Mouse (Mus musculus) telencephalon, adult 2 months (tissue): Measurements from ENCODE around the gene Spsb1.

ENCODE experiments used
- DNase-seq: peaks from one replicate; pipeline ENCODE4 v3.0.0-alpha.2; 2011; ENCODE audit warnings: low read depth, low spot score

Gene Spsb1

DNA sequence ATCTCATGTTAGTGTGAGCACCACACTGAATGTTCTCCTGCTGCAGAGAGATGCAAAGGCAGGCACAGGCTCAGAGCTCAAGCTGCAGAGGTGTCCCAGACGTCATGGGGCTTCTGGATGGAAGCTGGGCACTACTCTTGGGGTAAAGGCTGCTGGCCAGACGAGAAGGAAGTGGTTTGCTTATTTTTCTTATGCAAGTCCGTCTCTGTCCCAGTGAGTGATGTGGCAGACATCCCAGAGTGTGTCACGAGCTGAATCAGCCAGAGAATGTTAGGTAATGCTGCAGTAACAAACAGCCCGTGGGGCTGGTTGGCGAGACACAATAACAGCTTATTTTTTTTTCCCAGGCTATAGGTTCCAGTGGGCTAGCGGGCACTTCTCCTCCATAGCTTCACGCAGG, 96.3 kb downstream of the Spsb1 start:
- no peak for DNase-seq

DNA sequence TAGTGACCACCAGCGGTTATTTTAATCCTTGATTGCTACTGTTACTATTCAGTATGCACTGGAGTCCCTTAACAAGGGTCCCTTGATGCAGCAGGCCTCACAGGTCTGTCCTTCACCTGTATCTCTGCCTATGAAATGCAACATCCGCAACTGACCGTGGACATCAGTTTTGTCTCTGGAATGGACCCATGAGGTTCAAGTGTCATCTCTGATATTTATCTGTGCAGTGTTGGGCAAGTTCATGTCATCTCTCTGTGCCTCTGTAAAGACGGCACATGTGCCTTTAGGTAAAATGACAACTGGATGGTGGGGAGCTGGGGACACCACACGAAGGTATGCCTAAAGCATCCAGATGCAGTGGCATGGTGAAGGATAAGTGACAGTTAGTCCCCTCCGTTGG, 96.7 kb downstream of the Spsb1 start:
- DNase-seq: no peak

DNA sequence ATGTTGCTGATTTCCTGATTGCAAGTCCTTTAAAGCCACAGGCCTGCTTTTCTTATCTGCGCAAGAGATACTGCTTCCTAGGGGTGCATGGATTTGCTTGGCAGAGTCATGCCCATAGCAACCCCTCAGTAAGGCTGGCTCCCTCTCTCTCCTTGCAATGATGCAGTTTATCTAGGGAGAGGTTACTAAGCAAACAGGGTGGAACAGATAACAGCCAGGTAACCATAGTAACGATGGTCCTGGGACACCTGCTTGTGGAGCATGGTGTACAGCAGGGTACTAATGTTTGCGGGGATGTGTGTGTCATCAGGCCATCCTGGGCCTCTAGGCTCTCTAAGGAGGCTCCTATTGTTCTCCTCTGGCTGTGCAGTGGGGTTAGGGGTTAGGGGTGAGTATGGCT, 97.2 kb downstream of the Spsb1 start:
- DNase-seq: no peak

DNA sequence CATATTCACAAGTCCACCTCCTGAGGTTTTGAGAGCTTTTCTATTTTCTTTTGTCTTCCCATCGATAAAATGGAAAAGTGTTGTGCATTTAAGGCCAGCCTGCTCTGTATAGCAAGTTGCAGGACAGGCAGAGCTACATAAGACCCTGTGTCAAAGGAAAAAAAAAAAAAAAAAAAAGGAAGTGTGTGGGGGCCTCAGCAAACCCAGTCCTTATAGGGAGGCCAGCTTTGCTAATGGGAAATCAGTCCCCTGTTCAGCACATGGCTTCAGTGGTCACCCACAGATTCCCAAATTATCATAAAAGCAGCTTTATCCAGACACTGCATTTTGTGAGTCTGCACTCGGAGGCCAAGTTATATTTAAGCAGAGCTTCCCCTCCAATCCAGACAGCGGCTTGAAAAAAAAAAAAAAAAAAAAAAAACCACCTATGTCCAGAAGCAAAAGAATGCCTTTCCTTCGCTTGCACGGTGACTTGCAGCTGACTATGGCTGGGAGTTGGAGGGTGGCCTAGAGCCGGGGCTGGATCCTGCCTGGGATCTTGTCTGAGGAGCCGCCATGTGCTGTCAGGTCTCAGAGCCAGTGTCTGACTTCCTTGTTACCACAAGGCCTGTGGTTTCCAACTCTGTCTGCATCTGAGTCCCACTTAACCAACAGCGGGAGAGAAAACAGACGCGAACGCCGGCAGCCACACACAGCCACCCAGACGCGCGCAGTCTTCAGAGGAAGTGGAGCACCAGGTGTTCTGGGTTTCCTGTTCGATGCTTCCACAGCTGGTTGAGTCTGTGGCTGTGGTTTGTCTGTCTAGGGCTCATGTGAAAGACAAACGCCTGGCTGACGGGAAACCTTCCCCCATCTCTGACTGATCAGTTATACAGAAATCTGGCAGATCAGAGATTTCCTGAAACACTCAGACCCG, 98.7 kb downstream of the Spsb1 start:
- no peak for DNase-seq

DNA sequence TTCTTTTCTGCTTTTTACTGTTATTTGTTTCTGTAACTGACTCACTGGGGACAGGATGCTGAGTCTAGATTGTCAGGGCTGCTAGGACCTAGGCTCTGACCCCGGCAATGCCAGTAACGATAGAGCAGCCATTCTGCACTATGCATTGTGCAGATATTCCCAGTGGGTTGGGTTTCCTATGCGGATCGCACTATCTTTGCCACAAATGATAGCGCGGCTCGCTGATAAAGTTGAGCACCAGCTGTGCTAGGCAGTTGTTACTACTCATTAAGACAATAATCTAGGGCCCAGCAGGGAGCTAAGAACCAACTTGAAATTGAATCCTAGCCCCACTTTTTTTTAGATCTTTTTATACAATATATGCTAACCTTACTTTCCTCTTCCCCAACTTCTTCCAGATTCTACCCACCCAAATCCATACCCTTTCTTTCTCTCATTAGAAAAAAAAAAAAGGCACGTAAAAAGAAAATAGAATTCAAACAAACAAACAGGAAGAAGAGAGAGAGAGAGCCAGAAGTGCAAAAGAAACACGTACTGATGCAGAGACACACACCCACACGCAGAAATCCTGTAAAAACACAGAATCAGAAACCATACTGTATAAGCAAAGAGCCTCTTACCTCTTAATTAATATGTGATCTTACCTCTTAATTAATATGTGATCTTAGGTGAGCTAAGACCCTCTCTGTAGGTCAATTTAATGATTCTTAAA, 99.5 kb downstream of the Spsb1 start:
- no peak for DNase-seq

DNA sequence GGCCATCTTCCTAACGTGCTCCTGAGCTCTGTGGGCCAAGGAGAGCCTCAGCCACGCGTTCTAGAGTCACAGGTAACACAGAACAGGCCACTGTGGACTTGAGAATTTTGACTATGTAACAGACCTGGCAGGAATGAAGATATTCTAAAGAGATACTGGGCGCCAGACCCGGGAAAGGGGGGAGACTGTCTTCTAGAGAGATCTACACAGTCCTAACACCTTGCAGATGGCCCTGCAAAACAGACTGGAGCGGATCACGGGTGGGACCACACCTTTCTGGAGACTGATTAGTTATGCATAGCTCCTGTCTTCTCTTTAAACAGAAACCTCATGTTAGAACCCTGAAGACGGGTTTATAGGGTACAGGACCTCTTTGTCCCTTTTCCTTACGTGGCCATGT, 100.1 kb downstream of the Spsb1 start:
- DNase-seq: no peak

DNA sequence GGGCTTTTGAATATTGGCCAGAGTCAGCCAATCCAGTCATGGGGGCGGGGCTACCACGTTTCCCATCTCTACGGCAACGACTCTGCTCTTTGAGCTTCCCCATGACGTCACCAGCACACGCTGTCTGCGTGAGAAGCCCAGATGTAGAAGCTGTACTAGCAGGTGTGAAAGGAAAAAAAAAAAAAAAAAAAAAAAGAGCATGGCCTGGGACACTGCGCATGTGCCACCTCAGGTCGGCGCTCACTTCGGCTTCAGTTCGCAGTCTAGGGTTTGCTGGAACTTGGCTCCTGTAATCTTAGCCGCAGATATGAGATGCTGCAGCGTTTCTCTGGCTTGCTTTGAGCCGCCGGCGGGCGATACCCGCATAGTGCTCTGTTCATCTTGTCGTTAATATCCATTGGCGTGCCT, 100.5 kb downstream of the Spsb1 start:
- DNase-seq: no peak

DNA sequence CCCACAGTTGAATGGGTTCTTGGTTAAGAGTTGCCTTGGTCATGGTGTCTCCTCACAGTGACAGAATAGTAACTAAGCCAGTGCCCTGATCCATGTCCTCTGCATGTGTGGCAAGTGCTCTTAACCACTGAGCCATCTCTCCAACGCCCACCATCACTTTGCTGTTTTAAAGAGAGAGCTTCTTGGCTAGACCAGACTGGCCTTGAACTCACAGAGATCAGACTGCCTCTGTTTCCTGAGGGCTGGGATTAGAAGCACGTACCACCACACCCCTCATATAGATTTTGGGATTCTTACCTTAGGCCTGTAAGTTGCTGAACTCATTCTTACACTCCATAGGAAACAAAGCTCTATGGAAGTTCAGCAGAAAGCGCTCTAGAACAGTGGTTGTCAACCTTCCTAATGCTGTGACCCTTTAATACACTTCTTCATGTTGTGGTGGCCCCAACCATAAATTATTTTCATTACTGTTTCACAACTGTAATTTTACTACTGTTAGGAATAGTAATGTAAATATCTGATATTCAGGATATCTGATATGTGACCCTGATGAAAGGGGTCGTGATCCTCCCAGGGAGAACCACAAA, 101.1 kb downstream of the Spsb1 start:
- DNase-seq: no peak

DNA sequence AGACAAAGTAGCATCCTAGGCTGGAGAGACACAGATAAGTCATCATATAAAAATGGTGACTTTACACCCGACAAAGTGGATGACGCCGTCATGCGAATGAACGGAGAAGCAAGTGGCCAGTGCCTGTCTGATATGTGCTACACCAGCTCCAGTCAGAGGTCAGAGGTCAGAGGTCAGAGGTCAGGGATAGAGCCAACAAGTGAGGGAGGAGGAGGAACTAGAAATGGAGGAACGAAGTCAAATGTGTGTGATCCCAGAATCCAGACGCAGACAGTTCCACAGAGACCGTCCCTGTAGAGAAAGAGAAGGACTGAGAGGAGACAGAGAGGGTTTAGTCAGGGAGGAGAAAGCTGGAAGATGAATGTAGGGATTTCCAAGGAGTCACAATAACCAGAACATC, 103.3 kb downstream of the Spsb1 start:
- no peak for DNase-seq

DNA sequence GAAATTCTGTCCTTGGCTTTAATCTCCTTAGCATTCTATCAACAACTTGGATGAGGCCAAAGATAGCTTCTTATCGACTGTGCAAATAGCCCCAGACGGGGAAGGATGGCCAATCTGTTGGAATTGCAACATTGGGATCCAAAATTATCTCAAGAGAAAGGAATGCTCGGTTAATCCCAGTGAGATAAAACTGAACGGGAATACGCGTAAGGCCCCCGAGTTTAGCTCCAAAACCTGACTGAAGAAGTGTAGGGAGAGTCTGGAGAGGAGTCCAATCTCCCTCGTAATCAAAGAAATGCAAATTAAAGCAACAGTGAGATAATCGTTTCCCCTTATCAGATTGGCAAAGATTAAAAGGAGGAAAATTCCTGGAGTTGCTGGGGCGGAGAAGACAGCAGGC, 104.2 kb downstream of the Spsb1 start:
- DNase-seq: no peak

DNA sequence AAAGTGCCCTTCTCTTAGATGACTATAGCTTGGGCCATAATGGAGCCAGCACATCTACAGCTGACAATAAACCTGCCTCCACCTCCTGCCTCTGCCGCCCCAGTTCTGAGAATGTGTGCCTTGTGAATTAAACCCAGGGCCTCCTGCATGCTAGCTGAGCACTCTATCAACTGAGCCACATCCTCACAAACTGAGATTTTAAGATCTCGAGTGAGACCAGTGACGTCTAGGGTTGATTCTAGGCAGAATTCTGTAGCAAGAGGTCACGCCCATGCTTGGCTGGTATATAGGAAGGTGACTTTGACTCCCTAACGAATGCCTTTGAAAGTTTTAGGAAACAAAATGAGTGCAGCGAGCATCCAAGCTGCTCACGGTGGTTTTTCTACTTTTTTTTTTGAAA, 104.8 kb downstream of the Spsb1 start:
- no peak for DNase-seq

DNA sequence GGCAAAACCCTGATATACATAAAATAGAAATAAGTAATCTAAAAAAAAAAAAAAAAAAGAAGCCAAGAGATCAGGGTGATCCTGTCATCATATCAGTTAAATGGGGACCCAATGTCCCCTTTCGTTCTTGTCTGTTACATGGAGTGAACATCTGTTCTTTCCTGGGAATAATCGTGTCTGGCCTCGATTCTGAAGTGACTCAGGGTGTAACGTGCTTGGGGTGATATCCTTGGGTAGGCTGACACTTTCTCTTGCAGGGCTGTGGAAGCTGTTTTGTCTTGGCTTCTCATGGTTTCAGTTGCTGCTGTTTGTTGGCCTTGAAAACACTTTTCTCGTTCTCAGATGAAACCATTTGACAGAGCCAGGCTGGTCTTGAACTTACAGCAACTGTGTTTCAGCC, 105.8 kb downstream of the Spsb1 start:
- no peak for DNase-seq

DNA sequence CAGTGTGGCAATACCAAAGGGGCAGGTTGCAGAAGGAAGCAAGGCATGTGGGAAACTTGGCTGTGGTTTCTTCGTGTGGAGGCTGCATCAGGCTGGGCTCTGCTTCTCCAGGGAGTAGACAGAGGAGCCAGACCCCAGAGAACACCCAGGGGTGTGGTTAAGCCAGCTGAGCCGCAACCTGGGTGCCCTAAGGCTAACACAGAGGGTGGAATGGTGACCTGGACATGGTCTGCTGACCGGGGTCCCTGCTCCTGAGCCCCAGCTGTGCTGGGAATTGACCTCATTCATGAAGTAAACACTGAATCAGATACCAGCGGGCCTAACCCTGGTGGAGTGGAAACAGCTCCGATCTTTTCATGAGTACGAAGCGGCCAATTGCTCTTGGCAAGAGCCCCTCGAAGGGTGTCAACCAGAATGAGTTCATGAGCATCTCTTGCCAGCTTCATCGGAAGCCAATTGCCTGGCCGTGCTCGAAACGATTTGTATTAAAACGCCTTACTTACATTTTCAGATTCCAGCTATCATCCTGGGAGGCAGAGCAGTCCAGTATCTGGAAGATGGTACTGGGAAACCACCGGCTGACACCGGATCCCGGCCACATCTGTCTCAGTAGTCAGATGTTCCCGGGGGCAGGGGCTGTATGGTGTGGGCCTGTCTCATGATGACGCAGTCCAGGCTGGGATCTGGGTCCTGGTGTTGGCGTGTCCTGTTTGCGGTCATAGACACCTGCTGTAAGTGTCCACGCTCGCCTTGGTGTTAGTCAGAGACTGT, 107.8 kb downstream of the Spsb1 start:
- no peak for DNase-seq
